Mouse (Mus musculus): ENCODE measurements at regions not wholly inside any gene's neighbourhood (a gene's known extent, or its start where the extent isn't known, plus 50 kb on each side); places are given as distances from the start of the nearest gene placed in this dataset.

- no peak overlapping the region for H3K4me2 ChIP-seq (replicated peaks)
- no peaks in the 10 kb centered on the region for H3K4me1 ChIP-seq
- H3K9me3 ChIP-seq (replicated peaks) = no peaks in the 10 kb centered on the region
- H3K9ac ChIP-seq = no peak overlapping the region
- H3K4me3 ChIP-seq = no peak overlapping the region
- WGBS = 87% methylated on average over 1 of the region's 1 CpGs
- no peaks in the 10 kb centered on the region for H3K36me3 ChIP-seq
- ATAC-seq (ENCODE audit: low FRiP score) = no peak
- no peak overlapping the region for H3K27ac ChIP-seq
- H3K27me3 ChIP-seq = no peaks in the 10 kb centered on the region
Measured at GRCm38 (mm10) chrX:156913363-156913762, 501.7 kb downstream of the Phex start.
